Mouse (Mus musculus) kidney, embryonic 14.5 days (tissue): ENCODE results near the gene Nkx2-1. TPM values are rescaled to one million over a fixed set of nuclear protein-coding genes. Genes with fewer than 3 reads are reported as not detected.

Experiments
- ATAC-seq: fragments of 200-750 bp; cut with Nextera tagmentation; 2 replicates; pipeline ENCODE4 v1.8.0; 2017; ENCODE audit warnings: moderate number of reproducible peaks, mild to moderate bottlenecking, moderate TSS enrichment, moderate library complexity; ENCODE audit not compliant: low FRiP score, low TSS enrichment
- H3K27ac ChIP-seq: fragments of 300-500 bp; sonication (generic); 2 replicates; pipeline ENCODE4 v1.5.1; 2014; ENCODE audit warnings: low read depth, mild to moderate bottlenecking, low read length, moderate library complexity, mixed read lengths
- H3K27me3 ChIP-seq: fragments of 300-500 bp; sonication (generic); 2 replicates; pipeline ENCODE4 v1.6.1; 2014; ENCODE audit warnings: mild to moderate bottlenecking, low read length; ENCODE audit not compliant: control insufficient read depth, insufficient read depth
- H3K36me3 ChIP-seq: fragments of 300-500 bp; sonication (generic); 2 replicates; pipeline ENCODE4 v1.6.1; 2014; ENCODE audit warnings: low read length, mixed read lengths; ENCODE audit not compliant: control insufficient read depth, insufficient read depth
- H3K4me1 ChIP-seq: fragments of 300-500 bp; sonication (generic); 2 replicates; pipeline ENCODE4 v1.6.1; 2014; ENCODE audit warnings: low read length, mixed read lengths; ENCODE audit not compliant: control insufficient read depth, insufficient read depth
- H3K4me2 ChIP-seq: fragments of 300-500 bp; sonication (generic); replicated peaks from 2 replicates; pipeline ENCODE4 v1.6.1; 2014; ENCODE audit warnings: low read depth, mild to moderate bottlenecking, low read length
- H3K4me3 ChIP-seq: fragments of 300-500 bp; sonication (generic); 2 replicates; pipeline ENCODE4 v1.5.1; 2014; ENCODE audit warnings: mild to moderate bottlenecking, low read length
- H3K9ac ChIP-seq: fragments of 300-500 bp; sonication (generic); 2 replicates; pipeline ENCODE4 v1.6.1; 2014; ENCODE audit warnings: low read depth, mild to moderate bottlenecking, low read length, moderate library complexity
- H3K9me3 ChIP-seq: fragments of 300-500 bp; sonication (generic); 2 replicates; pipeline ENCODE4 v1.6.1; 2016; ENCODE audit warnings: low read length; ENCODE audit not compliant: control insufficient read depth
- WGBS: fragments of 180-500 bp; shearing (Covaris S2); extraction: QIAGEN DNeasy Blood & Tissue Kit; methylation state at CpG from one replicate; pipeline ENCODE4 v1.1.7; 2014; 5-methylcytosine and 5-hydroxymethylcytosine counted together
- polyA plus RNA-seq: library from polyadenylated mRNA; unstranded; fragments of >200 nt; fragmentation: Nextera tagmentation; extraction: Ambion mirVana; gene quantifications from 2 replicates; pipeline ENCODE4 v1.2.1, GENCODE M21; 2014

Nkx2-1 gene
- polyA plus RNA-seq, result not detected in 2 replicates

DNA sequence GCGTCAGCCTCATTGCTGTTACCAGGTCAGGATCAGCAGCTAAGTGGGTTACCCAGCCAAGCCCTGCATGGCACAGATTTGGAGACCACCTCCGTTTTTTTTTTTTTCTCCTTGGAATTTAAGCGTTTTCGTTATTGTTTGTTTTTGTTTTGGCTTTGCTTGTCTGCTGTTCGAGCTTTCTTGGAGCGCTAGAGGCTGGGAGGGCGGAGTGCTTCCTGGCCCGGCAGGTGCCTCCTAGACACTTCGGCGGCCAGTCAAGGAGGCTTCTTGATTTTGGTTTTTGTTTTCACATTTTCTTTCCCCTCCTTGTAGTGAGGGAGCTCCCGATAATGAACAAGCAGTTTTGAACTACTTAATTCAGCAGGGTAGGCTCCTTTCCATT, at the start of gene Nkx2-1:
Gene Nkx2-1, minus strand, starts transcription at position 25 of the 382 bp plus-strand sequence.
- WGBS, result under 1% methylated on average over 11 of the region's 11 CpGs

GRCm38 (mm10) chr12:56541068-56541467, 4.4 kb upstream of the Nkx2-1 start:
- Histone ChIP-seq H3K36me3 (no peaks in the 10 kb centered on the region), H3K4me2 (no peak overlapping the region), H3K9ac (no peak overlapping the region), H3K27me3 (peaks cover 75% of the 10 kb centered on the region), H3K9me3 (no peaks in the 10 kb centered on the region), H3K27ac (no peak overlapping the region), H3K4me1 (no peaks in the 10 kb centered on the region), H3K4me3 (no peak overlapping the region)
- under 1% methylated on average over 14 of the region's 14 CpGs for WGBS
- peak; percentile 68; the same call in 1 of the 2 replicates for ATAC-seq

More for the DNA sequence above, at the start of gene Nkx2-1:
- H3K4me1 ChIP-seq, result peaks cover 7% of the 10 kb centered on the region; the same call in 1 of the 2 replicates
- ATAC-seq, result no peak
- H3K9ac ChIP-seq, result no peak within 1 kb of the TSS
- peak within 1 kb of the TSS; percentile 2; the same call in 1 of the 2 replicates for H3K4me3 ChIP-seq
- no peak within 1 kb of the TSS for H3K27ac ChIP-seq
- no peaks in the 10 kb centered on the region for H3K9me3 ChIP-seq
- peaks cover 95% of the 10 kb centered on the region for H3K27me3 ChIP-seq
- H3K36me3 ChIP-seq, result no peaks in the 10 kb centered on the region
- H3K4me2 ChIP-seq, result no peak within 1 kb of the TSS

- H3K4me3 ChIP-seq, result no peak overlapping the region
- no peak overlapping the region for H3K9ac ChIP-seq
- no peak overlapping the region for H3K4me2 ChIP-seq
- H3K4me1 ChIP-seq, result no peaks in the 10 kb centered on the region
- no peak overlapping the region for H3K27ac ChIP-seq
- no peaks in the 10 kb centered on the region for H3K36me3 ChIP-seq
- WGBS, result 1% methylated on average over 10 of the region's 10 CpGs
- H3K27me3 ChIP-seq, result peaks cover 79% of the 10 kb centered on the region
- ATAC-seq, result no peak
- H3K9me3 ChIP-seq, result no peaks in the 10 kb centered on the region
Measured at GRCm38 (mm10) chr12:56540591-56540990, 3.9 kb upstream of the Nkx2-1 start.

GRCm38 (mm10) chr12:56538601-56539000, 1.9 kb upstream of the Nkx2-1 start:
- Histone ChIP-seq H3K27me3 (peaks cover 92% of the 10 kb centered on the region), H3K4me1 (peaks cover 7% of the 10 kb centered on the region; the same call in 1 of the 2 replicates), H3K4me3 (no peak overlapping the region), H3K4me2 (no peak overlapping the region), H3K36me3 (no peaks in the 10 kb centered on the region), H3K9me3 (no peaks in the 10 kb centered on the region), H3K9ac (no peak overlapping the region), H3K27ac (no peak overlapping the region)
- no peak for ATAC-seq
- WGBS, result 5% methylated on average over 3 of the region's 3 CpGs

DNA sequence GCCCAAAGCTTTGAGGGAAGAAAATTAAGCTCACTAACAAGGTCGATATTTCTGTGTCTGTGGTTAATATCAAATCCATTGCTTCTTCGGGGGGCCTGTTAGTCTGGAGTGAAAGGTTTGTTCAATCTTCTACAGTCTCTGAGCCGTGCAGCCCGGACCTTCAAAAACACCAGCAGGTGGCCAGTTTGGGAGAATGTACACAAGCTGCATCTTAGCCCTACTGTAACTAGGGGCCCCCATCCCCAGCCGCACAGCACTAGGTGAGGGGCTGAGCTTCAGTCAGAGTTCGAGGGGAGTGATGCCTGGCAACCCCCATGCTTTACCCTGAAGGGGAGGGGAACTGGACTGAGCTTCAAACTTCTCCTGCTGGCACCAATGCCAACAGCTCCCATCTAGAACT, 1.2 kb upstream of the Nkx2-1 start:
- H3K27me3 ChIP-seq, result peaks cover 94% of the 10 kb centered on the region
- H3K4me2 ChIP-seq, result no peak overlapping the region
- H3K9ac ChIP-seq, result no peak overlapping the region
- under 1% methylated on average over 6 of the region's 6 CpGs for WGBS
- H3K27ac ChIP-seq, result no peak overlapping the region
- ATAC-seq, result no peak
- H3K9me3 ChIP-seq, result no peaks in the 10 kb centered on the region
- peaks cover 7% of the 10 kb centered on the region; the same call in 1 of the 2 replicates for H3K4me1 ChIP-seq
- H3K4me3 ChIP-seq, result no peak overlapping the region
- no peaks in the 10 kb centered on the region for H3K36me3 ChIP-seq

DNA sequence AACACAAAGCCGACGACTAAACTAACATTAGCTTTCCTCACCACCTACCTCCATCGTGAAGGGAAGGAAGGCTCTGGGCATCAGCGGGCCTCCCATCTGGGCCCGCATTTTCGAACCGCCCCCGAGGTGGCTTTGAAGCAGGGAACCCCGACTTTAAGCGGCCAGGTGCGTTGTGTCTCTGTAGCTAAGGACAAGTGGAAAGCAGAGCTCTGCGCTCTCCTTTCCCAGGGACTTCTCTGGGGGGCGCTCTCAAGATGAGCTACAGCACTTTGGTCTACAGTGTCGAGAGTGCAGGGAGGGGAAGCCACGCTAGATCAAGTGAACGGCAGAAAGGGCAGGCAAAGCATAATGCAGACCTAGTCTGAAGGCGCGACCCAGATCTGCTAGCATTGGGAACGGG, 634 bp upstream of the Nkx2-1 start:
- no peak for ATAC-seq
- under 1% methylated on average over 19 of the region's 19 CpGs for WGBS
- peaks cover 94% of the 10 kb centered on the region for H3K27me3 ChIP-seq
- H3K4me1 ChIP-seq, result peaks cover 7% of the 10 kb centered on the region; the same call in 1 of the 2 replicates
- H3K4me3 ChIP-seq, result no peak overlapping the region
- no peaks in the 10 kb centered on the region for H3K9me3 ChIP-seq
- no peaks in the 10 kb centered on the region for H3K36me3 ChIP-seq
- H3K9ac ChIP-seq, result no peak overlapping the region
- no peak overlapping the region for H3K27ac ChIP-seq
- no peak overlapping the region for H3K4me2 ChIP-seq

GRCm38 (mm10) chr12:56536174-56536883, 379 bp downstream of the Nkx2-1 start:
- Histone ChIP-seq H3K9me3 (no peaks in the 10 kb centered on the region), H3K4me2 (no peak overlapping the region), H3K4me1 (peaks cover 7% of the 10 kb centered on the region; the same call in 1 of the 2 replicates), H3K27me3 (peaks cover 94% of the 10 kb centered on the region), H3K9ac (no peak overlapping the region), H3K27ac (no peak overlapping the region), H3K4me3 (no peak overlapping the region), H3K36me3 (no peaks in the 10 kb centered on the region)
- no peak for ATAC-seq
- WGBS, result under 1% methylated on average over 44 of the region's 44 CpGs

DNA sequence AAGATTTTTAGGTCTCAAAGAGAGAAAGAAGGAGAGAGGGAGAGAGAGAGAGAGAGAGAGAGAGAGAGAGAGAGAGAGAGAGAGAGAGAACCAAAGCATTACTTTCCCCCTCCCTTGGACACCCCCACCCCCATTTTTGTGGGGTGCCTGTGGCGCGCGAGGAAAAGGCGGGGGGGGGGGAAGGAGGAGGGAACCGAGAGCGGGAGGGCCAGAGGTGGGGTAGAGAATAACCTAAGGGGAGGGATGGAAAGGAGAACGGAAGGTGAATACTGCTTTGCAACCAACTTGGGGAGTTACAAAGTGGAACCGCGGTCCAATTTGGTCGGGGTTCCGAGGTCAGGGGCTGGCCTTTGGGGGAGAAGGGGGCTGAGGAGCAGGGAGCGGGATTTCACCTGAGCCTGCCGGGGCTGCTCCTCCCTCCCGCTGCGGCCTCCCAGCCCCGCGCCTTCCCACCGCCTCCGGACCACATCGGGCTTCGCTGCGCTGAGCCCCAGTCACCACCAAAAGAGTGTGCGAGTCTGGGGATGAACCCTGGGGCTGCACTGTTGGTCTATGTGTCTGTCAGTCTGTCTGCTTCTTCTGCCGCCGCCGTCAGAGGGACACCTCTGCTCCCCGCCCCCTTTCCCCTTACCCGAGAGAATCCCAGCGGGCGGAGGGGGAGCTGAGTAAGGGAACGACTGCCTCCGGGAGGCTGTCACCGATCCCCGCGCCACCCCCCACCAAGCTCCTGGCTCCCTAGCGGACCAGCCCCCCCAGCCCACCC, 1.1 kb downstream of the Nkx2-1 start:
- Histone ChIP-seq H3K36me3 (no peaks in the 10 kb centered on the region), H3K9me3 (no peaks in the 10 kb centered on the region), H3K27ac (no peak overlapping the region), H3K4me2 (no peak overlapping the region), H3K9ac (no peak overlapping the region), H3K4me3 (peak overlapping the region; percentile 2), H3K4me1 (peaks cover 7% of the 10 kb centered on the region; the same call in 1 of the 2 replicates), H3K27me3 (peaks cover 95% of the 10 kb centered on the region)
- no peak for ATAC-seq
- under 1% methylated on average over 35 of the region's 36 CpGs for WGBS
